ENCODE assay signal across 8 mouse cellular contexts in genomic region chr2:38931851-38932667, GRCm38 (mm10). TPM values are rescaled to one million over a fixed set of nuclear protein-coding genes. Genes with fewer than 3 reads are reported as not detected.
DNase-seq lines count a peak whose midpoint lies in the region; ATAC-seq and TF ChIP-seq lines count a peak whose summit lies in the region.

Gene Olfml2a (plus strand): TSS chr2:38931978.

- H3K9me3 ChIP-seq in ES-Bruce4 (replicated peaks; ENCODE audit: control insufficient read depth, insufficient read depth, low read length, poor library complexity, severe bottlenecking): no peaks in the 10 kb centered on the region
- H3K9me3 ChIP-seq in forebrain, embryonic 14.5 days (replicated peaks; ENCODE audit: control insufficient read depth, low read length): no peaks in the 10 kb centered on the region
- H3K9me3 ChIP-seq in lung, embryonic 16.5 days (ENCODE audit: control insufficient read depth, low read length): no peaks in the 10 kb centered on the region

- no peaks in the 10 kb centered on the region for H3K36me3 ChIP-seq in ES-Bruce4 (ENCODE audit: control insufficient read depth, insufficient read depth, low read length, poor library complexity, severe bottlenecking)
- H3K36me3 ChIP-seq in forebrain, embryonic 14.5 days (ENCODE audit: control insufficient read depth, insufficient read depth, low read length): no peaks in the 10 kb centered on the region
- H3K36me3 ChIP-seq in lung, embryonic 16.5 days (ENCODE audit: control insufficient read depth, insufficient read depth, low read length): no peaks in the 10 kb centered on the region

- TF ChIP-seq POLR2A in ES-Bruce4 (IDR thresholded peaks at IDR 0.05; ENCODE audit: insufficient read depth, low read length): peak; percentile 14

- ATAC-seq in forebrain, embryonic 14.5 days: peak; percentile 72
- ATAC-seq in lung, embryonic 16.5 days (ENCODE audit: low read depth): peak; percentile 77

- DNase-seq in cerebellum, adult 11-12 months: peak; percentile 36
- peak; percentile 71 for DNase-seq in forebrain, embryonic 14.5 days (ENCODE audit: low spot score)
- peak; percentile 71 to 80 for DNase-seq in heart, postnatal 36 days
- DNase-seq in layer of hippocampus, adult 2 months (ENCODE audit: low spot score in 2 of 2): peak; percentile 32 to 62
- DNase-seq in ovary, adult 18-20 months (ENCODE audit: low spot score): peak; percentile 58
- peak; percentile 82 for DNase-seq in thymus, postnatal 0 days (ENCODE audit: low spot score)

- H3K27me3 ChIP-seq in ES-Bruce4 (ENCODE audit: control insufficient read depth, insufficient read depth, low read length, poor library complexity, severe bottlenecking): no peaks in the 10 kb centered on the region
- no peaks in the 10 kb centered on the region for H3K27me3 ChIP-seq in forebrain, embryonic 14.5 days (replicated peaks; ENCODE audit: control insufficient read depth, insufficient read depth, low read length)
- H3K27me3 ChIP-seq in lung, embryonic 16.5 days (ENCODE audit: control insufficient read depth, insufficient read depth, low read depth, low read length): no peaks in the 10 kb centered on the region

- peak within 1 kb of the TSS; percentile 57 for H3K4me3 ChIP-seq in ES-Bruce4 (ENCODE audit: low read depth, low read length)
- peak within 1 kb of the TSS; percentile 32 for H3K4me3 ChIP-seq in forebrain, embryonic 14.5 days (ENCODE audit: low read depth, low read length)
- H3K4me3 ChIP-seq in layer of hippocampus, adult 2 months: peak within 1 kb of the TSS; percentile 56
- peak within 1 kb of the TSS; percentile 48 for H3K4me3 ChIP-seq in lung, embryonic 16.5 days (ENCODE audit: low read length)

- H3K9ac ChIP-seq in ES-Bruce4 (ENCODE audit: low read depth, poor library complexity, severe bottlenecking): no peak within 1 kb of the TSS
- H3K9ac ChIP-seq in forebrain, embryonic 14.5 days (ENCODE audit: low read length): peak within 1 kb of the TSS; percentile 59
- H3K9ac ChIP-seq in lung, embryonic 16.5 days (ENCODE audit: low read length): peak within 1 kb of the TSS; percentile 51

- WGBS in forebrain, embryonic 14.5 days: 9% methylated on average over 29 of the region's 32 CpGs
- 8% methylated on average over 29 of the region's 32 CpGs for WGBS in lung, embryonic 16.5 days

- TF ChIP-seq CTCF in ES-Bruce4 (IDR thresholded peaks at IDR 0.05; ENCODE audit: low read depth, low read length): peak; percentile 89
- TF ChIP-seq CTCF in layer of hippocampus, adult 2 months (conservative IDR thresholded peaks at IDR 0.05): peak; percentile 77

- peak within 1 kb of the TSS; percentile 72 for H3K4me2 ChIP-seq in forebrain, embryonic 14.5 days (ENCODE audit: low read length)
- peak within 1 kb of the TSS; percentile 73 for H3K4me2 ChIP-seq in lung, embryonic 16.5 days (ENCODE audit: low read depth, low read length)

- no peak within 1 kb of the TSS for H3K27ac ChIP-seq in ES-Bruce4 (ENCODE audit: insufficient read depth, low read length)
- H3K27ac ChIP-seq in forebrain, embryonic 14.5 days (ENCODE audit: low read depth, low read length): no peak within 1 kb of the TSS
- 0 out of 2 replicates have a peak within 1 kb of the TSS, but pooled peaks have one; percentile 5 for H3K27ac ChIP-seq in layer of hippocampus, adult 2 months
- H3K27ac ChIP-seq in lung, embryonic 16.5 days (ENCODE audit: low read length): 0 out of 2 replicates have a peak within 1 kb of the TSS, but pooled peaks have one; percentile 24

- H3K4me1 ChIP-seq in ES-Bruce4 (ENCODE audit: control insufficient read depth, insufficient read depth, low read length): no peaks in the 10 kb centered on the region
- peaks cover 5% of the 10 kb centered on the region; the same call in 1 of the 2 replicates for H3K4me1 ChIP-seq in forebrain, embryonic 14.5 days (ENCODE audit: control insufficient read depth, insufficient read depth, low read length)
- H3K4me1 ChIP-seq in lung, embryonic 16.5 days (replicated peaks; ENCODE audit: control insufficient read depth, insufficient read depth, low read length): peaks cover 5% of the 10 kb centered on the region; the same call in 1 of the 2 replicates

- intact Hi-C loops in heart, postnatal 36 days (cut with DNase I): no loop called here

- no peak; the same call in 1 of the 2 replicates for TF ChIP-seq EP300 in ES-Bruce4 (IDR thresholded peaks at IDR 0.05; ENCODE audit: insufficient read depth, low read depth, low read length)

RNA-seq across cellular contexts. Expression of gene Olfml2a, which starts in this region (rescaled TPM):
- polyA plus RNA-seq in ES-Bruce4 (2011; ENCODE audit: insufficient read depth, insufficient read length, low read depth, missing spikeins): 1.8 and 2.5 TPM in 2 replicates
- 1.9 and 2.5 TPM in 2 replicates for polyA plus RNA-seq in forebrain, embryonic 14.5 days (2014; fragmentation: Nextera tagmentation; extraction: Ambion mirVana)
- total RNA-seq in heart, postnatal 36 days (2021): 1 to 10 TPM; 4.5 to 4.6 TPM
- total RNA-seq in layer of hippocampus, adult 2 months (2021): 1 to 10 TPM; 1.3 to 1.5 TPM
- 7.5 and 7.7 TPM in 2 replicates for polyA plus RNA-seq in lung, embryonic 16.5 days (2015; fragmentation: Nextera tagmentation; extraction: Ambion mirVana)
- polyA plus RNA-seq in thymus, postnatal 0 days (2015; fragmentation: Nextera tagmentation; extraction: Ambion mirVana): 4.7 and 6.9 TPM in 2 replicates

Comparison
In these comparisons a context has a peak if more than half of its experiments do, and no peak if none do; other contexts are left out.
1. H3K27ac ChIP-seq: peak in layer of hippocampus, adult 2 months (single experiment) and lung, embryonic 16.5 days (single experiment); none in ES-Bruce4 (single experiment) and forebrain, embryonic 14.5 days (single experiment).
2. Peak in every context shown above with its lines, with median percentiles within 50 percentile points of each other: H3K4me3 ChIP-seq and DNase-seq.